Mouse (Mus musculus): ENCODE measurements at regions not wholly inside any gene's neighbourhood (a gene's known extent, or its start where the extent isn't known, plus 50 kb on each side); places are given as distances from the start of the nearest gene placed in this dataset.

- intact Hi-C loops (cut with DNase I) = no loop called here
These were observed 143.4 kb upstream of the F930015N05Rik start for GRCm38 (mm10) chr11:64579826-64580225.

DNA sequence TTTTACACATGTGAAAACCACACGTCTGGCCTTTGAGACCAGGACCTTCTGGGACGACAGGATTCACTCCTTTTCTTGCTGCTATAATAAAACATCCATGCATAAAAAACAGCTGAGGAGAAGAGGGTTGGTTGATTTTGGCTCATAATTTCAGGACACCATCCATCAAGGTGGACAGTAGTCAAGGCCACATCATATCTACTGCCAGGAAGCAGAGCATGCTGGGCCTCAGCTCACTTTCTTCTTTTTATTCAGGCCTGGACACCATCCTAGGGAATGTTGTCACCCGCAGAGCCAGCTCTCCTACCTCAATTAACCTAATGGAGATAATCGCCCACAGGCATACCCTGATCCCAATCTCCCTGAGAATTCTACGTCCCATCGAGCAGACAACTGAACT lies 149.6 kb upstream of the F930015N05Rik start:
- intact Hi-C loops (cut with DNase I) = no loop called here

DNA sequence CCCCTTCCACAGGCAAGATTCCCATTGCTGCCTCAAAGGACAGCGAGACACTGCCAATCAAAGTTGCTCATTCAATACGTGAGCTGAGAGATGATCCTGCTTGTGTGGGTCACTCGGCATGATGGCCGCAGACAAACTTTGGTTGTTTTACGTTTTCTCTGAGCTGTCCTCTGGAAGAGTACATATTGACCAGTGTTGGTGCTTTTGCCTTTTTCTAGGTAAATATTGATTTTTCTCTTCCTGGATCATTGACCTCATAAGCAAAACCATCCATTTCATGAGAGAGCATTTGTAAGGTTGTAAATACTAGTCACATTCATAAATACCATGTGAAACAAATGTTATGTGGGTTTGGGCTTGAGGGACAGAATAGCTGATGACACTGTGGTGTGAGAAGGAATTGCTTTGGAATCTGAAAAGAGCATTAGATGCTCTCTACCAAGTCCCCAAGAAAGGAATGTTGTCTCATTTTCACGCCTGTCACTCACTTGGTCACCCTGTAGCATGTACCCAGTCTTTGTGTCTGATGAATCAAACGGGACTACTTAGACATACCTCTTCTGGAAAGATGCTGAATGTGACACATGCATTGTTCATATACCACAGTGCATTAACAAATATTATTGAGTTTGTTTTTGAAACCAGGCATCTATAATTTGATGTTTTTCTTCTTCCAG lies 150.7 kb upstream of the F930015N05Rik start:
- intact Hi-C loops (cut with DNase I) = no loop called here

DNA sequence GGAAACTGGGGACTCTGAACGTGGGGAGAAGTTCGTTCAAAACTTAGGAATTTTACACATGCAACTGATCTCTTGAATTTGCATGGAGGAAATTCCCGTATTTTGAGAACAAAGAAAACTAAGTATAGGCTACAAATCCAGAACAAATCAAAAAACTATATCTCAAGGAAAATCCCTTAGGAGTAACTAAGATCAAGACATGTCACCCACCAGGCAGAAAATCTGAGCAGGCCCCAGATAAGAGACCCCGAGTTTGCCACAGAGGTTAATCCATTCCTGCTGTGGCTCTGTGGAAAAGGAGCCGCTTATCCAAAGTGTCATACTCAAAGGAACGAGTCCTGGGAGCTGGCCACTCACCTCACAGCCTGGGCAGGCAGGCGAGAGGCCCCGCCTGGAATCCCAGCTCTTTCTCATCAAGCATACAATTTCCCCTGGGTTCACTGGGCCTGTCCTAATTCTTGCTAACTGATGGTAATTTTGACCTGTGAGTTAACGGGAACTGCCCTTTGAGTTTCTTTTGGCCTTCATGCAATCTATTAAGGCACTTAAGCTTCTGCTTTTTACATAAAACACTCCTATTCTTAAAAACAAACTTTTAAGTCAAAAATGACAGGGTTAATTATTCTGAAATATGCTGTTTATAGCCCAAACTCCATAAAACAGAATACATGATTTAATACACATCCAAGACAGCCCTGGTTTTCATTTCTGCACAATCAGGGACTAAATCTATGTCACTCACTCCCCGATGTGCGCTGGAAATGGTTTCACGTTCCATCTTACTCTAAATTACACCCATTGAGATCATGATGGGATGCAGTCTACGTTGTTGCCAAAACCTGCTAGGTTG lies 151.5 kb upstream of the F930015N05Rik start:
- intact Hi-C loops (cut with DNase I) = loop anchor here (2.0 kb wide), 1 partner anchor 73 kb away; no protein-coding TSS in a partner anchor

DNA sequence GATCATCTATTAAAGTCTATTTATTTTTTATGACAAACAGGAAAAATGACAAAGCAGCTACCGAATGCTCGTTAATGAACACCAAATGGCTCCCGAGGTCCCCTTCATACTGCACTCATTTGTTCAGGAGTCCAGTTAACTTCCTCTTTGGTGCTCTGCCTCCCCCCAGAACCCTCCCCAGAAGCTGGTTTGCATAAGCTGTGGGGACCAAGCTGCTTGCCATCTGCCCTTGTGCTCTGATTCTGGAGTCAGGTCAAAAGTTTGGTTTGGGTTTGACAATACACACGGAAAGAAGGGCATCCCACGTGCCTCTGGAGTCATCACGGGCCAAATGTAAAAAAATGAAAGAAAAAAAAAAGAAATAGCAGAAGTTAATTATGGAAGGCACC lies 152.1 kb upstream of the F930015N05Rik start:
- intact Hi-C loops (cut with DNase I) = loop anchor here (2.0 kb wide), 1 partner anchor 74 kb away; no protein-coding TSS in a partner anchor

DNA sequence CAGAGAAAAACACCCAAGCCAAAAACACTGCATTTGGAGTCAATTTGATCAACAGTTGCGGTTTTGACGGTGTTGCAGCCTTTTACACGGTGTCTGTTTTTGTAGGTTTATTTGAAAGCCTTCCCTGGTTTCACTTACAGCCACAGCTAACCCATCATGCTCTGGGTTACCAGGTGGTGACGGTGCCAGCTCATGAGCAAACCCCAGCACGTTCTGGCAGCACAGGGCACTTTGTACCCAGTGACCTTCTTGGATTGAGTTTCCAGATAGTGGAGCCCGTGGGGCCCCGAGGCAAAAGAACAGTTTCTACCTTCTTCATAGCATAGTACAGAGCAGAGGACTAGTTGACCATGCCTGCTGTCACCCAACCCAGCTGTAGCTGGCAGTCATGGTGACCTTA lies 152.6 kb upstream of the F930015N05Rik start:
- intact Hi-C loops (cut with DNase I) = loop anchor here (2.0 kb wide), 1 partner anchor 74 kb away; no protein-coding TSS in a partner anchor

- intact Hi-C loops (cut with DNase I) = no loop called here
These were observed 153.6 kb upstream of the F930015N05Rik start for GRCm38 (mm10) chr11:64590091-64590490.

DNA sequence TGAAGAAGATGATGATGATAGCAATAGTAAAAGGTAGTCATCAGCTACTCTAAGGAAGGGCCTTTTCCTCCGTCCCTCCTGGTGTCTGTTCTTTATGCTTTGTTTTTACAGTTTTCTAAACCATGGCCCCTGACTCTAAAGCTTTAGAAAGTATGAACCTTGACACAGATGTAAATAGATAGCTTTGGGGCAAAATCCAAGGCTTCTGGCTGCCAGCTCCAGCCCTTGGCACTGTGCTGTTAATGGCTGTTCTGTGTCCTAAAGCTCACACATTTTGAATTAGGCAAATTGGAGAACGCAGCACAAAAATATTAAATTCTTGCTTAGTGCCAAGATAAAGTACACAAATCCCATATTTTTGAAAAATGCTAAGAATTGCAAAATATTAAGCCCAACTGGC lies 155.8 kb upstream of the F930015N05Rik start:
- intact Hi-C loops (cut with DNase I) = no loop called here

- intact Hi-C loops (cut with DNase I) = no loop called here
These were observed 160.9 kb upstream of the F930015N05Rik start for GRCm38 (mm10) chr11:64597305-64597704.

GRCm38 (mm10) chr11:64599178-64599577 lies 162.7 kb upstream of the F930015N05Rik start:
- intact Hi-C loops (cut with DNase I) = no loop called here

- intact Hi-C loops (cut with DNase I) = no loop called here
These were observed 164.0 kb upstream of the F930015N05Rik start for GRCm38 (mm10) chr11:64600201-64601102.

DNA sequence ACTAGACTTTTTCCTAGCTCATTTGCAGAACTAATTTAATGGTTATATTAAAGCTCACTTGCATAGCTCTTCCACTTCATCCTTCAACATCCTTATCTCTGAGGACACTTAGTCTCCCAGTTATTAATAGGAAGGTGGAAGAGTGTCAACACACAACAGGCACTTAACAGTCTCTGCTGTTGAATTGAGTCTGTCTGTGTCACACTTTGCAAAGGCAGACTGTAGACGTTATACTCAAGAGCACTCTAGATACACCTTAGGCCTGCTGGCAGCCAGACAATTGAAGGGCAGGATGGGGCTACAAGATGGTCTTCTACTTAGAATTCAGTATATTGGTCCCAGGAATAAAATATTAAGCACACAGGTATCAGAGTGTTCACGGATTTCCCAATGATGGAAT lies 172.6 kb upstream of the F930015N05Rik start:
- intact Hi-C loops (cut with DNase I) = no loop called here

DNA sequence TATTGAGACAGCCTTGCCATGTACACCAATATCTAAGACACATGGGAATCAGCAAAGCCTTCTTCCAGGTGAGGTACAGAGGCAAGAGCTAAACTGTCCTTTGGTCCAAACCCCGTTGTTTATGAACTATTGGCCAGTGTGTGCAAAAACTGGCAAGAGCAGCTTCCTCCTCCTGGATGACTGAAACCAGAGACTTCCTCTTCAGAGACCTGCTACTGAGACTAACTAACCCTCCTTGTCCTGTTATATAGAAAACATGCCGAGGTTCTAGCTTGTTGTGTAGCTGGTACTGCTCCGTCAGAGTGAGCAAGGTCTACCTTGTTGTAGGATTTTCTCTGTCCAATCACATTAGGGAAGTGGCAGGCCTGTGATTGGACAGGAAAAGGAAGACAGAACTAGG lies 174.3 kb upstream of the F930015N05Rik start:
- intact Hi-C loops (cut with DNase I) = no loop called here

GRCm38 (mm10) chr11:64615140-64615539 lies 178.7 kb upstream of the F930015N05Rik start:
- intact Hi-C loops (cut with DNase I) = no loop called here

DNA sequence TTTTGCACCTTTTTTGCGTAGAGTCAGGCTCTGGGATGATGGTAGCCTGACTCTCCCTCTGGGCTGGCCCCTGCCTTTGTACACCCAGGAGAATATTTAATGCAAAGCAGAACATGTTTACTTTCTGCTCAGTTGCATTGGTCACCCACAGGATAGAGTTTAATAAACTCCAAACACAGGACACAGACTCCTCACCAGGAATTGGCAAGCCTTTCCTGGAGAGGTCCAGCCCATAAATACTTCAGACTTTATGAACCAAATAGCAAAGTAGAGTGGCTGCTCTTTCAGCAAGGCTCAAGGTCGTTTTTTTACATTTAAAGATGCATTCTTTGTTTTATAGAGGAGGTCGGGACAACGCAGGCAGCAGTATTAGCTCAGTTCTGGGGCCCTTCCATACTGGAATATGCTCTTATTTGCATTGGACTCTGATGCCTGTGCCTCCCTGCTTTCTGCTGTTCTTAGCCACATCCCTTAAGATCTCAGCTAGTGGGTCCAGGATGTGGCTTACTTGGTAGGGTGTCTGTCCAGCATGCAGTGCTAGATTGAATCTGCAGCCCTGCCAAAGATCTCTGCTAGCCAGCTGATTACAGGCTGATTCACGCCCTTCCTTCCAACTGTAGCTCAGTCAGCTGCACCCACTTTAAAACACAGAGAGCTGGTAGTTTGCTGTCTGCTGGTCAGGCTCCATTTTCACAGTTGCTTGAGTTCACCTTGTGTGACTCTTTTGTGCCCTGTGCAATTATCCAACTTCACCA lies 182.4 kb upstream of the F930015N05Rik start:
- intact Hi-C loops (cut with DNase I) = no loop called here

GRCm38 (mm10) chr11:64627180-64627579 lies 190.7 kb upstream of the F930015N05Rik start:
- intact Hi-C loops (cut with DNase I) = no loop called here

GRCm38 (mm10) chr11:64640947-64641346 lies 204.5 kb upstream of the F930015N05Rik start:
- intact Hi-C loops (cut with DNase I) = no loop called here

- intact Hi-C loops (cut with DNase I) = no loop called here
These were observed 206.7 kb upstream of the F930015N05Rik start for GRCm38 (mm10) chr11:64643171-64643570.

- intact Hi-C loops (cut with DNase I) = no loop called here
These were observed 211.5 kb upstream of the F930015N05Rik start for GRCm38 (mm10) chr11:64647938-64648337.

DNA sequence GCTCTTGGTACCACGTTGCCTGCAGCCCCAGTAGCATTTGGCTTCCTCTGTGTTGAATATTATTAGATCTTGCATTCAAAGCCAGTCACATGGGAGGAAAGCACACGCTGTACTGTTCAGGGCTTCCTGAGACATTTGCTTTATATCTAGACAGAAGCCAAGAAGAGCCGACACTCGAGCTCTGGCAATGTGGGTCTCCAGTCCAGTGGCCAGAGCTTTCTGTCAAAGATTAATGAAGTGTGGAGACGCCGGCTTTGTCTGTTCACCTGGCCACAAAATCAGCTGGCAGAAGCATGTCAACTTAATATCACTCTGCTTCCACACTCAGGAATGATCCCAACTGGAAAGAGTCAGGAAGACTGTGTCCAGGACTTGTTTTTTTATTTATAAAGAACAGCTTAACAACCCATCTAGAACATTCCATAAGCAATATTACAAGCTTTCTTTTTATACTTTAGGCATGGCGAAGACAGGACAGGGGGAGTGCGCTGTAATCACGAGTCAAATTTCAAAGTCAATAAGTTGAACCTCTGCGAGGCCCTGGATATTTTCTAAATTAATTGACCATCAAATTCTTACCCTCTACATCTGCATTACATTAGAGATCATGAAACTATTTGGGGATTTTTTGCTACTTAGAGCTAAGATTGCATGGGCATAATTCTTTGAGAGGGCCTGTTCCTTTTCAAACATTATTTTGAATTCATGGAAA lies 214.3 kb upstream of the F930015N05Rik start:
- intact Hi-C loops (cut with DNase I) = no loop called here
